Mouse (Mus musculus) heart, embryonic 16.5 days (tissue): ENCODE data around the gene Cfap54. TPM values are rescaled to one million over a fixed set of nuclear protein-coding genes. Genes with fewer than 3 reads are reported as not detected.

Experiments
- ATAC-seq: fragments of 200-750 bp; cut with Nextera tagmentation; replicated peaks from 2 replicates; pipeline ENCODE4 v1.8.0; 2017; ENCODE audit warnings: moderate number of reproducible peaks; ENCODE audit not compliant: insufficient read depth, low FRiP score; ENCODE audit errors: extremely low read depth
- H3K27ac ChIP-seq: fragments of 300-500 bp; sonication (generic); 2 replicates; pipeline ENCODE4 v1.5.1; 2014; ENCODE audit warnings: mild to moderate bottlenecking, low read length, control low read depth, moderate library complexity
- H3K27me3 ChIP-seq: fragments of 300-500 bp; sonication (generic); 2 replicates; pipeline ENCODE4 v1.6.1; 2014; ENCODE audit warnings: low read length, mixed read lengths; ENCODE audit not compliant: control insufficient read depth, insufficient read depth
- H3K36me3 ChIP-seq: fragments of 300-500 bp; sonication (generic); 2 replicates; pipeline ENCODE4 v1.6.1; 2014; ENCODE audit not compliant: control insufficient read depth, insufficient read depth
- H3K4me1 ChIP-seq: fragments of 300-500 bp; sonication (generic); 2 replicates; pipeline ENCODE4 v1.6.1; 2014; ENCODE audit warnings: low read length, mixed read lengths; ENCODE audit not compliant: control insufficient read depth, insufficient read depth
- H3K4me2 ChIP-seq: fragments of 300-500 bp; sonication (generic); 2 replicates; pipeline ENCODE4 v1.6.1; 2014; ENCODE audit warnings: low read depth, mild to moderate bottlenecking, control low read depth, low read length
- H3K4me3 ChIP-seq: fragments of 300-500 bp; sonication (generic); 2 replicates; pipeline ENCODE4 v1.5.1; 2014; ENCODE audit warnings: mild to moderate bottlenecking, control low read depth, low read length
- H3K9ac ChIP-seq: fragments of 300-500 bp; sonication (generic); 2 replicates; pipeline ENCODE4 v1.6.1; 2014; ENCODE audit warnings: low read length, control low read depth
- H3K9me3 ChIP-seq: fragments of 300-500 bp; sonication (generic); replicated peaks from 2 replicates; pipeline ENCODE4 v1.6.1; 2016; ENCODE audit warnings: low read length; ENCODE audit not compliant: control insufficient read depth
- WGBS: fragments of 180-500 bp; shearing (Covaris S2); extraction: QIAGEN DNeasy Blood & Tissue Kit; methylation state at CpG from one replicate; pipeline ENCODE4 v1.1.7; 2014; 5-methylcytosine and 5-hydroxymethylcytosine counted together
- polyA plus RNA-seq: library from polyadenylated mRNA; unstranded; fragments of >200 nt; fragmentation: Nextera tagmentation; extraction: Ambion mirVana; gene quantifications from 2 replicates; pipeline ENCODE4 v1.2.1, GENCODE M21; 2015

The Cfap54 gene
- polyA plus RNA-seq, 1 experiment from 2014 or later: 0.25 TPM

DNA sequence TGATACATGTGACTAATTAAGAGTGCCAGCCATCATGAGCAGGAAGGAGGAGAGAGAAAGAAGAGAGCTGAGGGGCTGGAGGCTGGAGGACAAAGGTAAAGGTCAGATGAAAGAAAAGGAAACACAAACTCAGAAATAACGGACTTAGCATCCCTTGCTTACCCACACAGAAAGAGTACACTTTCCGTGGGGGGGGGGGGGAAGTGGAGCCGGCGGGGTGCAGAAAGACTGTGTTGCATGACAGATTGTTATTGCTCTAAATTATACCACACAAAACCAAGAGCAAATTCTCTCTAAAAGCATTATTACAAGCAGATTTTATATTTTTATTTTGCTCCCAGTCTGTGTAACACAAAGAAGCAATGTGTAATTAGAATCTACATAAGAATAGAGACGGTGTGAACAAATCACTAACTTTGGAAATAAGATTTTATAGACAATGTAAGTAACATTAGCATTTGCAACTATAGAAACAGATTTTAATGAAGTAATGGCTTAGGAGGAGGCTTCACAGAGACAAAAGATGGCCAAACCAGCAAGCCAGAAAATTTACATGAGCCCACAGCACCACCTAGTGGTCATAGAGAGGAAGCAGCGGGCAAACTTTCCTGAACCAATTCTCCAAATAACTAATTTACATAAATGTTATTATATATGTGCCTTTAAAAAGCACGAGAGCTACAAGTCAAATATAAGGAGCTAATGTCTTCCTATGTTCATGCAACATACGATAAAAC, 67.2 kb downstream of the Cfap54 start:
- no peak for ATAC-seq
- no peaks in the 10 kb centered on the region for H3K9me3 ChIP-seq
- 45% methylated on average over 8 of the region's 8 CpGs for WGBS

DNA sequence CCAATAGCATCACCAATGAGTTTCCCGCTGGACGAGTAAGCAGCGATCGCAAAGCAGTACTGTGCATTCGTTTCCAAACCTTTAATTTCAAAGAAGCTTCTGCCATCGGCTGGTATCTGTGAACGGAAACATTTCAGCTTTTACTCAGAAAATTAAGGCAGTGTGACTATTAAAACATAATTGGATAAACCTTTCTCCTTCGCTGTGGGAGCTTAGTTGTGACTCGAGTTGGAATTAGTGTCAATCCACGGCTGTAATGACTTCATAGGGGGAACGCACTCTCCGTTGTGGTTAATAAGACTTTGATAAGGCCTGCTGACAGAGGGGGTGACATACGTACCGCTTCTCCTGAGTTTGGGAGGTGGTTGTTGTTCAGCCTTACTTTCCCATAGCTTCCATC, 70.3 kb downstream of the Cfap54 start:
- WGBS: 81% methylated on average over 14 of the region's 14 CpGs
- H3K27ac ChIP-seq: no peak overlapping the region
- ATAC-seq: no peak

More for the DNA sequence above, 67.2 kb downstream of the Cfap54 start:
- Histone ChIP-seq H3K4me3 (no peak overlapping the region), H3K4me1 (no peaks in the 10 kb centered on the region), H3K27me3 (no peaks in the 10 kb centered on the region), H3K9ac (no peak overlapping the region), H3K36me3 (no peaks in the 10 kb centered on the region), H3K27ac (no peak overlapping the region), H3K4me2 (no peak overlapping the region)

DNA sequence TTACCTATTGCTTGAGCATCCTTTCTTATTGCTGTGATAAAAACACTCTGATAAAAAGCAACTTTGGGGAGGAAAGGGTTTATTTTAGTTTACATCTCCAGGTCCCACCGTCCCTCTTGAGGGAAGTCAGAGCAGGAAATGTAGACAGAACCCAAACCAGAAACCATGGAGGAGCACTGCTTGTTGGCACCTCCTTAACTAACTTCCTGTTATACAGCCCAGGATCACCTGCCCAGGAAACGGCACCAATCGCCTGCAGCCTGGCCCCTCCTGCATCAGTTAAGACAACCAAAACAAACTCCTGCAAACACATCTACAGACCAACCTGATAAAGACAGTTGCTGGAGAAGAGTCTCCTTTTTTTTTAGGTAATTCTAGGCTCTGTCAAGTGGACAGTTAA, 74.4 kb downstream of the Cfap54 start:
- H3K36me3 ChIP-seq: no peaks in the 10 kb centered on the region
- no peak overlapping the region for H3K4me2 ChIP-seq
- WGBS: 42% methylated on average over 3 of the region's 3 CpGs
- H3K27me3 ChIP-seq: no peaks in the 10 kb centered on the region
- H3K4me1 ChIP-seq: no peaks in the 10 kb centered on the region
- no peak for ATAC-seq
- H3K4me3 ChIP-seq: no peak overlapping the region
- H3K9ac ChIP-seq: no peak overlapping the region
- no peak overlapping the region for H3K27ac ChIP-seq
- H3K9me3 ChIP-seq: no peaks in the 10 kb centered on the region

More for the DNA sequence above, 70.3 kb downstream of the Cfap54 start:
- H3K9me3 ChIP-seq: no peaks in the 10 kb centered on the region
- H3K36me3 ChIP-seq: no peaks in the 10 kb centered on the region
- H3K27me3 ChIP-seq: no peaks in the 10 kb centered on the region
- no peaks in the 10 kb centered on the region for H3K4me1 ChIP-seq
- no peak overlapping the region for H3K4me3 ChIP-seq
- no peak overlapping the region for H3K9ac ChIP-seq
- no peak overlapping the region for H3K4me2 ChIP-seq

DNA sequence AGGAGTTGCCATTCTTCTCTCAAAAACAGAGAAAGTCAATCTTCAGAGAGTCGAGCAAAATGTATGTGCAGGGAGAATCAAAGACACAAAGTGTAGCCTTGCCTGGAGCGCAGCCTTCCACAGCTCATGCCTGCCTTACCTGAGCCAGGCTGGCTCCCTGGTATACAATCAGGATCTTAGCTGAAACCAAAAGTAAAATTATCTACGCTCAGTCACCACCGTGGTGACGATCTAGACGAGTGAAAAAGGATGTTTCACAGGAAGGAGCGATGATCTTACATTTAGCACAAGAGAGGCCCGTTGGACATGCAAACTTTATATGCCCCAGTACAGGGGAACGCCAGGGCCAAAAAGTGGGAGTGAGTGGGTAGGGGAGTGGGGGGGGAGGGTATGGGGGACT, 75.0 kb downstream of the Cfap54 start:
- H3K4me2 ChIP-seq: no peak overlapping the region
- H3K9me3 ChIP-seq: no peaks in the 10 kb centered on the region

DNA sequence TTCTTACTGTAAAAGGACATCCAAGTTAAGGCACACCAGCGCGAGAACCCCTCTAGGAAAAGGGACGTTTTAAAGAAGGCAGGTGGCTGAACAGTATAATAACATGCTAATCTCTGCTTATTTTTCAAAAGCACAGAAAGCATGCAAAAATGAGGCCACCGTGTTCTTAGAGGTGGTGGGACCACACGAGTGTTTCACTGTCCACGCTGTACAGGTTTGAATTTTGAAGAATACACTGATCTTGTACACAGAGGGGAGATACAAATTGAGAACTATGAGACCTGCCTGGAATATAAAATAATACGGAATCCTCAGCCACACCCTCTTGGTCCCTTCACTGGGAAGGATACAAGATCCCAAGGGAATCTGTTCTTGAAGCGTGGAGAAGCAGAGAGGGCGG, 82.9 kb downstream of the Cfap54 start:
- H3K9me3 ChIP-seq: no peaks in the 10 kb centered on the region
- H3K9ac ChIP-seq: no peak overlapping the region
- H3K4me1 ChIP-seq: no peaks in the 10 kb centered on the region
- no peak overlapping the region for H3K27ac ChIP-seq
- H3K4me2 ChIP-seq: no peak overlapping the region
- H3K4me3 ChIP-seq: no peak overlapping the region
- no peaks in the 10 kb centered on the region for H3K36me3 ChIP-seq
- no peaks in the 10 kb centered on the region for H3K27me3 ChIP-seq
- ATAC-seq: no peak
- WGBS: 83% methylated on average over 9 of the region's 9 CpGs

More for the DNA sequence above, 75.0 kb downstream of the Cfap54 start:
- Histone ChIP-seq H3K9ac (no peak overlapping the region), H3K27me3 (no peaks in the 10 kb centered on the region), H3K4me1 (no peaks in the 10 kb centered on the region), H3K36me3 (no peaks in the 10 kb centered on the region), H3K4me3 (no peak overlapping the region), H3K27ac (no peak overlapping the region)
- ATAC-seq: no peak
- WGBS: 70% methylated on average over 9 of the region's 9 CpGs

DNA sequence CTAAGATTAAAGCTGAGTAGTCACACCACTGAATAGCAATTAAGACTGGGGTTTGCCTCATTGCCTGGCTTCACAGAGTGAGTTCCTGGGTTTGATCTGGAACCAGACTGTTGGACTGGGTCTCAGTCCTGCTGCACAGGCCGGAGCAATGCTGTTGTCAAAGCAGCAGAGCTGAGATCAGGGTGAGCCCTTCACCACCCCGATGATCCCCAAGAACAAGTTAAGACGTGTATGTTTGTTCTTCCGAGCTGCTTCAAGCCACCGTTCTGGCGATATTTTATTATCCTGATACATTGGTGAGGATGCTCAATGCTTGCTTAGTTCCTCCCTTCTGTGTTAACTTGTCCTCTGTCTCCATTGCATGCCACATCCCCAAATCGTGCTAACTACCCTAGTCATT, 86.2 kb downstream of the Cfap54 start:
- ATAC-seq: no peak
- H3K9ac ChIP-seq: no peak overlapping the region
- no peak overlapping the region for H3K27ac ChIP-seq
- H3K4me2 ChIP-seq: no peak overlapping the region
- no peaks in the 10 kb centered on the region for H3K36me3 ChIP-seq
- H3K4me1 ChIP-seq: no peaks in the 10 kb centered on the region
- no peak overlapping the region for H3K4me3 ChIP-seq
- H3K27me3 ChIP-seq: no peaks in the 10 kb centered on the region
- H3K9me3 ChIP-seq: no peaks in the 10 kb centered on the region
- 90% methylated on average over 7 of the region's 7 CpGs for WGBS

DNA sequence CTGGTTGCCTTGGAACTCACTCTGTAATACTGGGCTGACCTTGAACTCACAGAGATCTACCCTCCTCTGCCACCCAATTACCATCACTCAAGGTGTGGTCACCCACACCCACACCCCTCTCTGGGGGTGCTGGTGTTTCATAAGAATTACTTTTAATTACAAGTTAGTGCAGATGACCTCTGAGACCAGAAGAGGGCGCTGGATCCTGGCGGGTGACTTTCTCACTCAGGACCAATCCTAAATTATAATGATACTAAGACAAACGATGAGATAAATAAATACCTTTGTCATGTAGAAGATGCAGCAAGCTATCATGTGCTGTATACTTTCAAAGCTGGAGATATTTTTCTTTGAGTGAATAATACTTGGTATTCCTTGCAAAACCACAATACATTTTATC, 87.1 kb downstream of the Cfap54 start:
- Histone ChIP-seq H3K27ac (no peak overlapping the region), H3K36me3 (no peaks in the 10 kb centered on the region), H3K9ac (no peak overlapping the region), H3K4me3 (no peak overlapping the region), H3K4me2 (no peak overlapping the region), H3K4me1 (no peaks in the 10 kb centered on the region), H3K9me3 (no peaks in the 10 kb centered on the region), H3K27me3 (no peaks in the 10 kb centered on the region)
- no peak for ATAC-seq
- WGBS: 44% methylated on average over 3 of the region's 3 CpGs

DNA sequence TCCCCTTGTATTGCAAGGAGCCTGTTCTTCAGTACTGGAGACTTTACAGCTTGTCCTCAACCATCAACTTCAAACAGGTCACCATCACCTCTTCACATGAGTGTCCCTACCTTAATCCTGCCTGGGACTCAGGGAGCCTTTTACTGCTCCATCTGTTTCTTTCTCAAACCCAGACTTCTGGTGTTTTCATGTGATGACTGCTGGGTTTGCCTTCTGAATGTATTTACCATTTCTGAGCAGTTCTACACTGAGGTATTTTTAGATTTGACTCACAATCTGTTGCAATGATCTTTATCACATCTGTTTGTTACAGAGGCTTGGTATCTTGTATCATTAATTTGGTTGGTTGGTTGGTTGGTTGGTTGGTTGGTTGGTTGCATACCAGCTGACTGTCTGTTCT, 88.9 kb downstream of the Cfap54 start:
- H3K36me3 ChIP-seq: no peaks in the 10 kb centered on the region

DNA sequence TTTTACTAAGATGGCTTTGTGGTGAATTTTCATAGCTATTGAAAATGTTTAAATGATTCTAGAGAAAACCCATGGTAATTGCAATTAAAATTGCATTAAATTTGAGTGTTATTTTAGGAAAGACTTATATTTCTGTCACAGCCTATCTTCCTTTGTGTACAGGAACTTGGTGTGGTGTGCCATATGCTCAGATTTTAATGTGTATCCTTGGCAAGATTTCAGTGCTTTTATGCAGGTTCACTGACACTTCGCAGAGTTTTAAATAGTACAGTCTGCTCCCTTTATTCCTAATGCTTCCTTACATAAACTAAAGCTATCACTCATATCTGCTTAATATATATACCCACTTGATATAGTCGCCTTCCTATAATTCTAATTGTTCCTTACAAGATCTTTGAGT, 90.8 kb downstream of the Cfap54 start:
- no peak overlapping the region for H3K4me3 ChIP-seq
- WGBS: 79% methylated on average over 2 of the region's 2 CpGs

More for the DNA sequence above, 88.9 kb downstream of the Cfap54 start:
- Histone ChIP-seq H3K27me3 (no peaks in the 10 kb centered on the region), H3K27ac (no peak overlapping the region), H3K9me3 (no peaks in the 10 kb centered on the region), H3K9ac (no peak overlapping the region), H3K4me3 (no peak overlapping the region), H3K4me2 (no peak overlapping the region), H3K4me1 (no peaks in the 10 kb centered on the region)
- ATAC-seq: no peak

More for the DNA sequence above, 90.8 kb downstream of the Cfap54 start:
- H3K36me3 ChIP-seq: no peaks in the 10 kb centered on the region
- no peak overlapping the region for H3K9ac ChIP-seq
- no peaks in the 10 kb centered on the region for H3K4me1 ChIP-seq
- no peak overlapping the region for H3K27ac ChIP-seq
- ATAC-seq: no peak
- no peaks in the 10 kb centered on the region for H3K9me3 ChIP-seq
- H3K27me3 ChIP-seq: no peaks in the 10 kb centered on the region
- no peak overlapping the region for H3K4me2 ChIP-seq
